Mouse (Mus musculus) c-Kit-negative CD71-positive TER-119-positive erythroid progenitor cells, embryonic 14.5 days (primary cell): ENCODE measurements at regions not wholly inside any gene's neighbourhood (a gene's known extent, or its start where the extent isn't known, plus 50 kb on each side); places are given as distances from the start of the nearest gene placed in this dataset.
"Not testable (repeated sequence)": the region's sequence is repeated elsewhere in the genome, so short reads cannot be mapped to it uniquely, and the experiment has no call there.

ENCODE experiments used
- DNase-seq: peaks from one replicate; pipeline ENCODE4 v3.0.0-alpha.2; 2013; ENCODE audit warnings: low read depth, low spot score

- DNase-seq: not testable (repeated sequence)
Measured at GRCm38 (mm10) chr8:20495542-20495941, 119.2 kb upstream of the Gm21119 start.

- DNase-seq: peak; percentile 0
Measured at GRCm38 (mm10) chr8:20513920-20514319, 100.8 kb upstream of the Gm21119 start.

- not testable (repeated sequence) for DNase-seq
Measured at GRCm38 (mm10) chr8:20516324-20516830, 98.3 kb upstream of the Gm21119 start.

GRCm38 (mm10) chr8:20517551-20517950 lies 97.2 kb upstream of the Gm21119 start:
- DNase-seq: not testable (repeated sequence)

GRCm38 (mm10) chr8:20524539-20524938 lies 90.2 kb upstream of the Gm21119 start:
- not testable (repeated sequence) for DNase-seq

- not testable (repeated sequence) for DNase-seq
Measured at GRCm38 (mm10) chr8:20529048-20529447, 85.7 kb upstream of the Gm21119 start.

- not testable (repeated sequence) for DNase-seq
Measured at GRCm38 (mm10) chr8:20539031-20539430, 75.7 kb upstream of the Gm21119 start.

GRCm38 (mm10) chr8:20544084-20544483 lies 70.6 kb upstream of the Gm21119 start:
- not testable (repeated sequence) for DNase-seq

GRCm38 (mm10) chr8:20545347-20545746 lies 69.4 kb upstream of the Gm21119 start:
- DNase-seq: not testable (repeated sequence)

GRCm38 (mm10) chr8:20546401-20546800 lies 68.3 kb upstream of the Gm21119 start:
- DNase-seq: not testable (repeated sequence)

GRCm38 (mm10) chr8:20550054-20550778 lies 64.5 kb upstream of the Gm21119 start:
- not testable (repeated sequence) for DNase-seq

GRCm38 (mm10) chr8:20556501-20557181 lies 58.1 kb upstream of the Gm21119 start:
- DNase-seq: not testable (repeated sequence)

GRCm38 (mm10) chr8:20557184-20557583 lies 57.5 kb upstream of the Gm21119 start:
- not testable (repeated sequence) for DNase-seq

GRCm38 (mm10) chr8:20557609-20558008 lies 57.1 kb upstream of the Gm21119 start:
- not testable (repeated sequence) for DNase-seq
